Mouse (Mus musculus) heart, adult 2 months (tissue): Measurements from ENCODE around the gene Tom1l2.

Source experiments
- CTCF ChIP-seq: fragments of 200-600 bp; IDR thresholded peaks from 2 replicates; pipeline ENCODE4 v1.8.1; 2022; ENCODE audit warnings: antibody characterized with exemption, mild to moderate bottlenecking, moderate library complexity
- EP300 ChIP-seq: fragments of 200-500 bp; IDR thresholded peaks from 2 replicates; pipeline ENCODE4 v1.6.1; 2011; ENCODE audit warnings: low read depth, low read length, control low read depth; ENCODE audit not compliant: insufficient read depth
- POLR2A ChIP-seq: fragments of 200-500 bp; IDR thresholded peaks from 2 replicates; pipeline ENCODE4 v1.6.1; 2011; ENCODE audit warnings: mild to moderate bottlenecking, low read depth, low read length, control low read depth; ENCODE audit not compliant: insufficient read depth

- TF ChIP-seq CTCF (no peak), EP300 (no peak), POLR2A (no peak)
Measured at GRCm38 (mm10) chr11:60279483-60279882, 73.2 kb downstream of the Tom1l2 start.
